Mouse (Mus musculus) retina, postnatal 1 day (tissue): ENCODE measurements around the gene Mast3.

ENCODE experiments used
- DNase-seq: peaks from one replicate; pipeline ENCODE4 v3.0.0-alpha.2; 2012

Gene Mast3

DNA sequence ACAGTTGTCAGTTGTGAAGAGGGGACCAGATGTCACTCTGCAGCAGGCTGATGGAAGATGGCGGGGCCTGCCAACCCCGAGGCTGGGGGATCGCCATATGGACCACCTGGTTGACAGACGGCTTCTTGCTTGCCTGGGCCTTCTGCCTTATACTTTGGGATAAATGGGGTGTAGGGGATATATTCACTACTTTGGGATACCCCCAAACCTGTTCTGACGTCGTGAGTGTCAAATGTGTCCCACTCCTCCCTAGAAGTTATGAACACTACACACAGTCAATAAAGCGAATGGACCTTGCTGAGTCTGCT lies 46.6 kb downstream of the Mast3 start:
- no peak for DNase-seq

- peak; percentile 57 for DNase-seq
Observed at GRCm38 (mm10) chr8:70757523-70758307, 47.1 kb downstream of the Mast3 start.

DNA sequence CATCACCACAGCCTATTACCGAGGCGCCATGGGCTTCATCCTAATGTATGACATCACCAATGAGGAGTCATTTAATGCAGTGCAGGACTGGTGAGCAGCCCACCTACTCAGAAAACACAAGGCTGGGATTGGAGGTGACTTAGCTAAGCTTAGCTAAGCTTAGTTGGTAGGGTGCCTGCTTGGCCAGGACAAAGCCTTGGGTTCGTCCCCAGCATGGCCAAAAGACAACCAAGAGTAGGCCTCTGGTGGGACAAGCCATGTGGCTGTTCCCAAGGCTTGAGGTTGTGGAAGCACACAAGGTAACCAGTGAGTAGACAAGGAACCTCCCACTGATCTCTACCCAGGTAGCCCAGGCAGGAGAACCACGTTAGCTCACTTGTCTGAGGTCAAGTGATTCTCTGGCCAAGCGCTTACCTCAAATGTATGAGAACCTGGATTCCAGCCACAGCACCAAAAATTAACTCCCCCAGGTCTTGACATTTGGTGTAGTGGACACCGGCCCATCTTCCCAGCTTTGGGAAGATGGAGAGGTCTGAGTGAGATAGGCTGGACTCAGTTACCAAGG lies 48.3 kb downstream of the Mast3 start:
- no peak for DNase-seq

DNA sequence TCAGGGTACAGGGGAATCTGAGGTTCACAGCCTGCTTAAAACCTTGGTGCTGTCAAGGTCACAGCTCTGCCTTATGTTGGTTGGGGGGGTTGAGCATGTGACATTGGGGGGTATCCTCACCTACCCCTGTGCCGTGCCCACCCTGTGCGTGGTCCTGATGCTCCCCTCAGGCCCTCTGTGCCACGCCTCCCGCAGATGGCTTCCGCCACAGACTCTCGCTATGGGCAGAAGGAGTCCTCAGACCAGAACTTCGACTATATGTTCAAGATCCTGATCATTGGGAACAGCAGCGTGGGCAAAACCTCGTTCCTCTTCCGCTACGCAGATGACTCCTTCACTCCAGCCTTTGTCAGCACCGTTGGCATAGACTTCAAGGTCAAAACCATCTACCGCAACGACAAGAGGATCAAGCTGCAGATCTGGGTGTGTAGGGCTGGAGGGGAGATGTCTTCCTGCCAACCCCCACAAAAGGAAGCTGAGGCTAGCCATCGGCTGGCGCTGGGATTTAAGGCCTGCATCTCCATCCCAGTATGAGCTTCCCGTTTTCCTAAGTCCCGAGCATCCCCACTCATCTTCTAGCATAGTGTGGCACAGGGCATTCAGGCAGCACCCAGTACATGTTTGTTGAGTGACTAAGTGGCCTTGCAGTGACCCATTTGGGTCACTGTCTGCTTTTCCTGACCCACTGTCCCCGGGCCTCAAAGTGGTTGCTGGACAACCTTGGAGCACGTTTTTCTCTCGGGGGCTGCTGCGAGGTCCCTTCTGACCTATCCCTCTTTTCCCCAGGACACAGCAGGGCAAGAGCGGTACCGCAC lies 49.0 kb downstream of the Mast3 start:
- no peak for DNase-seq

DNA sequence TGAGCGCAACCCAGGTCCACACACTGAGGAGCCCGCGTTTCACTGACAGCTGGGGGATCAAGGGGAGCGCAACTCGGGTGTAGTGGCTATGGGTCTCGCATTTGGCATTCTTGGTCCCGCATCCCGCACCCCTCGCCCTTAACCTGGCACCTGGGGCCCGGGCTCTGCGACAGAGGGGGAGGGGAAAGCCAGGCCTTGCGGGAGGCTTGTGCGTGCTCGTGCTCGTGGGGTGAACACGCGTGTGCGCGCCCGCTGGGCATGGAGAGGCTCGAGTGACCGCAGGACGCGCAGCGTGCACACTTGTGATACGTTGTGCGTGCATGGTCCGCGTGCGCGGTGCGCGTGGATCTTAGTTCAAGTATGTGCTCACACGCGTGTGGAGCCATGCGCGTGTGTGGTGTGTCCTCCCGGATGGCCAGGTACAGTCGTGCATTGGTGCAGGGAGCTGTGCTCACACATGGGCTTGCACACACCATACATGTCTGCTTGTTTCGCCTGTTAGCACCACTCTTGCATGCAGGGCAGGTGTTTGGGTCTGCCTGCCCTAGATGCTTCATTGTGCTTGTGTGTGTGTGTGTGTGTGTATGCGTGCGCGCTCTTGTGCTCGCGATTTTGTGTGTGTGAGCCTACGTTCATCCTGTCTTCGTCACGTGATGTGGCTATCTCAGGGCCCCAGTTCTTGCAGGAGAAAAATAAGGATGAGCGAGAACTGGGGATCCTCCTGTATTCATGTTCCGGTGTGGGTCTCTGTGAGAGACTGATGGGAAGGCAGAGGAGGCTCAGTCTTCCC lies 49.8 kb downstream of the Mast3 start:
- peak; percentile 86 for DNase-seq

GRCm38 (mm10) chr8:70754043-70754870 lies 50.6 kb downstream of the Mast3 start, which contains the start of gene Rab3a:
Rab3a (plus strand) TSS chr8:70754679.
- DNase-seq: peak; percentile 99

DNA sequence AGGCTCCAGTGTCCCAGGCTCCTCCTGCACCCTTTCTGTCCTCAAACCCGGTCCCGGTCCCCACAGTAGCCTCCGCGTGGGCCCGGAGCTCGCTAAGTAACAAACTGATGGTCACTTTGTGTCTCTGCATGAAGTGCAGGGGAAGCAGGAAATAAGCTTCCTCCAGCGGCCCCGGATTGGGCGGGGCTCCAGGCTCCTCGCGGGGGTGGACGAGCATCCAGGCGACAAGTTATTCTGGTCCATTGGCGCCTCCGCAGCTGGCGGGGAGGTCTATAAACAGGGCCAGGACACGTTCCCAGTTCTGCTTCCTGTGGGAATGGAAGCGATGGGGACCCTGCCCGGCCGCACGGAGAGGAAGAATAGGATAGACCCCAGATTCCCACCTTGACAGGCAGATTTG lies 51.7 kb downstream of the Mast3 start:
- DNase-seq: no peak

DNA sequence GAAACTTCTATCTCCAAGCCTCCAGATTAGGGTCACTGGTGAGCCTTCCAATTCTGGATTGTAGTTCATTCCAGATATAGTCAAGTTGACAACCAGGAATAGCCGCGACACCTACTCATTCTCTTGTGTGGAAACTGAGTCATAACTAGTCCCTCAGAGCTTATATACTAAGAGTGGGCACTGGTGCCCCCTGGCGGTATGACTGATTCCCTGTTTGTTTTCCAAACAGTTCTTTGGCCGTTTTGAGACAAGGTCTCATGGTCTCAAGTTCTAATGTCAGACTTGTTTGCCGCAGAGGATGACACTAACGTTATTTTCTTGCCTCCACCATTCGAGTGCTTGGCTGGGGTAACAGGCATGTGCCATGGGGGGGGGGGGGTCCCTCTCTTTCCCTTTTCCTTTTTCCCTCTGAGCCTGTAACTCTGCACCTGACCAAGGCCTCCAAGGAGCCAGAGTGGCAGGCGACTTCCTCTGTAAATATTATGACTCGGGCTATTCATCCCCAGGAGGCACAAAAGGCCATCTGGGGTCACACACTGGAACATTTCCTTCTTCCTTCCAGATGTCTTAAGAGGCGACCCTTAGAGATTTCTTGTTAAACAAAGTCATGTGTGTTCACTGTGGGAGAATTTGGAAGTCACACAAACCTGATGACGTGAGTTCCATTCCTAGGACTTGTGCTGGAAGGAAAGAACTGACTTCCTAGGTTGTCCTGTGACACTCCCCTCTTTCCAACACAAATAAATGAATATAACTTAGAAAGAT lies 52.7 kb downstream of the Mast3 start:
- peak; percentile 72 for DNase-seq

- no peak for DNase-seq
Observed at GRCm38 (mm10) chr8:70750128-70750680, 54.6 kb downstream of the Mast3 start.

DNA sequence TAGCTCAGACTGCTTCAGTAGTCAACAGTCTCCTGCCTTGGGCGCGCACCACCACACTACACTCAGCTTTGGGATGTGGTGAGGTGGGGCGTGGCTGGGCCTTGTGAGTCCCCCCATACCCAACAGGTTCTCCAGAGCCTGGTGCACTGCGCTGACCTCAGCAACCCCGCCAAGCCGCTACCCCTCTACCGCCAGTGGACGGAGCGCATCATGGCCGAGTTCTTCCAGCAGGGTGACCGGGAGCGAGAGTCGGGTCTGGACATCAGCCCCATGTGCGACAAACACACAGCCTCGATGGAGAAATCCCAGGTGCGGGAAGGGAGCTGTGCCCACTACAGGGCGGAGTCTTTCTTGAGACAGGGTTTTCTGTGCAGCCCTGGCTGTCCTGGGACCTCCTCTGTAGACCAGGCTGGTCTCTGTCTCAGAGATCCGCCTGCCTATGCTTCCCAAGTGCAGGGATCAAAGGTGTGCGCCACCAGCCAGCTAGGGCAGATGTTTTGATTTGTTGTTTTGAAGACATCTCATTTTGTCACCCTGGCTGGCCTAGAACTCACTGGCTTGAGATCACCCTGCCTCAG lies 55.7 kb downstream of the Mast3 start:
- DNase-seq: no peak

DNA sequence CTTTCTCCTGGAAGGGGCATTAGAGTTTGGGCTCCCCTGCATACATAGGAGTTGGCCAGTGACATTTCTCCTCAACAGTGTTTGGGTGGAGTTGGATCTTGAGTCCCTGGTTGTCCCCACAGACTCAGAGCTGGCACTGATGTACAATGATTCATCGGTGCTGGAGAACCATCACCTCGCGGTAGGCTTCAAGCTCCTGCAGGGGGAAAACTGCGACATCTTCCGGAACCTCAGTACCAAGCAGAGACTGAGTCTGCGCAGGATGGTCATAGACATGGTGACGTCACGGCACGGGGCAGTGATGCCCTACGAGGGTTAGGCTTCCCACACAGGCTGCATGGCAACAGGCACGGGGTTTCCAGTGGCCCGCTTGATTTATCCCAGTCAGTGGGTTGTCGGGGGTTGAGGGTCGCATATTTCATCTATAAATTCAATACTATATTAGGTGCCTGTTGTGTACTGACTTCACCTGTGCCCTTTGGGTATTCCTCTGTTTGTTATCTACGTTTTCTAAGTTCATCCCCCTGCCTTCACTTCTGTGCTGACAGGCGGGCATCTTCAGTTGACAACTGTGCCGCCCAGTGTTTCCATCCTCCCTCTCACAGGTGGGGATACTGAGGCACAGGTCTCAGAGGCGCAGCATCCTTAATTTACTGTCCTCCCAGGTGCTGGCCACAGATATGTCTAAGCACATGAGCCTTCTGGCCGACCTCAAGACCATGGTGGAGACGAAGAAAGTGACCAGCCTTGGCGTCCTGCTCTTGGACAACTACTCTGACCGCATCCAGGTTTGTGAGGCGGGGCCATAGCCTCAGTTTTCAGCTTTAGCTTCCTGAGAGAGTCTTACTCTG lies 56.4 kb downstream of the Mast3 start:
- DNase-seq: no peak

GRCm38 (mm10) chr8:70747211-70747890 lies 57.5 kb downstream of the Mast3 start:
- no peak for DNase-seq

DNA sequence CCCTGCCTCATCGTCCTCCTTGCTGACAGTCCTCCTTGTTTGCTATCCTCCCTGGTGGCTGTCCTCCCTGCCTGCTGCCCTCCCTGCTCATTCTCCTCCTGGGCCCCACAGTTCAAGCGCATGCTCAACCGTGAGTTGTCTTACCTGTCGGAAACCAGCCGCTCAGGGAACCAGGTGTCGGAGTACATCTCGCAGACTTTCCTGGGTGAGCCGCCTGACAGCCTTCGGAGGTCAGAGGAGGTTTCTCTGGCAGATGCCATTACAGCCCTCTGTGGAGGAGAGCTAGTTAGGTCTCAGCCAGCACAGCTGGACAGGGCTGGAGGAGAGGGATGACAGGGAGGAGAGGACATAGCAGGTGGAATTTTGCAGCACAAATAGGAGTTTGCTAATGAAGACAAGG lies 58.2 kb downstream of the Mast3 start:
- no peak for DNase-seq

DNA sequence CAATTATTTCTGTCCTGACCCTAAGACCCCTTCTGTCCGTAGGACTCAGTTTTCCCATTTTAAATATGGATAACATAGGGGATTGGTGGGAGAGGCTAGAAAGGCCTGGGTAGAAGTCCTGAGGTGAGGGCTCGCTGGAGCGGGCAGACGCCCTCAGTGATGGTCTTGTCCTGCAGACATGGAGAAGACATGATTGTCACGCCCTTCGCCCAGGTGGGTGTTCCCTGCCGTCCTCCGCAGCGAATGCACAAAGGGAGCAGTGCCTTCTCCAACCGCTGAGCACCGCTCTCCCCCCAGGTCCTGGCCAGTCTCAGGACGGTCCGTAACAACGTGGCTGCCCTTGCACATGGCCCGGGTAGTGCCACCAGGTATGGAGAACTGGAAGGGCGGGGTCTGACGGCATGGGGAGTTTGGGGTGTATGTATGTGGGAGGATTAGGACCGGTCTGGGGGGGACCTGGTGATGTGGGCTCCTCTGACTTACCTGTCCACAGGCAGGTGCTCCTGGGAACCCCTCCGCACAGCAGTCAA lies 59.1 kb downstream of the Mast3 start:
- DNase-seq: no peak

DNA sequence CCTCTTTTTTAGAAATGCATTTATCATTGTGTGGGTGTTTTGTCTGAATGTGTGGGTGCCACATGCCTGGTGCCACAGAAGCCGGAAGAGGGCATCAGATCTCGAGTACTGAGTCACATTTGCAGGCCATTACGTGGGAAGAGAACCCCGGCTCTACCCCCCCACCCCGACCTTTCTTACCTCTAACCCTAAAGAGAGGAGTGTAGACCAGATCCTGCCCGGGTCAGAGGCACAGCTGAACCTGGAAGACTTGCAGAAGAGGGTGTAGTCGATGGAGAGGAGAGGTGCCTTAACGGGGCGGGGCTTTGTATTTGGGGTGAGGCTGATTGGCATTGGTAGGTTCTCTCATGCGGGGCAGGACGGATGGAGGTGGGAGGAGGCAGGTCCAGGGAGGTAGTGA lies 60.0 kb downstream of the Mast3 start:
- DNase-seq: no peak

GRCm38 (mm10) chr8:70743656-70744590 lies 60.9 kb downstream of the Mast3 start:
- peak; percentile 40 for DNase-seq

GRCm38 (mm10) chr8:70742981-70743655 lies 61.7 kb downstream of the Mast3 start:
- DNase-seq: peak; percentile 42
